ENCODE assay signal across 14 mouse cellular contexts in genomic region chr5:102726985-102727384, GRCm38 (mm10).
DNase-seq lines count a peak whose midpoint lies in the region; ATAC-seq and TF ChIP-seq lines count a peak whose summit lies in the region.
"Had no signal": no experiment of that assay in that cellular context is flagged by ENCODE, and none has a peak within 500 bp of the region (broad histone marks: within the 10 kb centered on the region; RNA-seq: fewer than 3 reads in every experiment).

No protein-coding gene starts in this region.

- no peaks in the 10 kb centered on the region for H3K27me3 ChIP-seq in heart, embryonic 15.5 days
- no peaks in the 10 kb centered on the region for H3K27me3 ChIP-seq in heart, embryonic 10.5 days (ENCODE audit: insufficient read depth, poor library complexity, severe bottlenecking)
- no peaks in the 10 kb centered on the region for H3K27me3 ChIP-seq in lung, embryonic 14.5 days (ENCODE audit: insufficient read depth, low read length)
- H3K27me3 ChIP-seq in Patski, result no peaks in the 10 kb centered on the region
- H3K27me3 ChIP-seq: CH12.LX; embryonic facial prominence, embryonic 13.5 days; forebrain, embryonic 13.5 days had no signal

- H3K27ac ChIP-seq in heart, embryonic 15.5 days, result no peak overlapping the region
- no peak overlapping the region for H3K27ac ChIP-seq in heart, embryonic 10.5 days
- H3K27ac ChIP-seq in lung, embryonic 14.5 days (ENCODE audit: low read depth), result no peak overlapping the region
- H3K27ac ChIP-seq: embryonic facial prominence, embryonic 13.5 days; forebrain, embryonic 13.5 days had no signal

- in situ Hi-C loops in Patski (cut with MboI; ENCODE audit: low pct_unique_long_range_greater_than_20kb), result no loop called here

- no peak for TF ChIP-seq CTCF in lung, embryonic 14.5 days (IDR thresholded peaks at IDR 0.05; ENCODE audit: low read depth)
- TF ChIP-seq CTCF in lung, adult 2 months (IDR thresholded peaks at IDR 0.05; ENCODE audit: insufficient read depth, low read length), result no peak
- TF ChIP-seq CTCF in Patski (IDR thresholded peaks at IDR 0.05), result no peak

- DNase-seq in heart, embryonic 10.5 days (ENCODE audit: low spot score), result no peak
- peak; percentile 54 for DNase-seq in lung, embryonic 14.5 days
- no peak for DNase-seq in lung, adult 2 months
- peak; percentile 43 for DNase-seq in Patski (ENCODE audit: low read depth, low spot score)
- DNase-seq in lung, postnatal 25 days (ENCODE audit: low spot score), result peak; percentile 43
- DNase-seq: adrenal gland, postnatal 36 days; cerebellum, adult 2 months; gastrocnemius, postnatal 25 days; right cerebral cortex, postnatal 25 days had no signal

- TF ChIP-seq POLR2A in lung, adult 2 months (IDR thresholded peaks at IDR 0.05; ENCODE audit: borderline replicate concordance, extremely low read depth, low read depth, low read length), result no peak

- no peak overlapping the region for H3K4me3 ChIP-seq in heart, embryonic 15.5 days
- no peak overlapping the region for H3K4me3 ChIP-seq in heart, embryonic 10.5 days
- no peak overlapping the region for H3K4me3 ChIP-seq in lung, embryonic 14.5 days (ENCODE audit: low read depth, low read length)
- no peak overlapping the region for H3K4me3 ChIP-seq in lung, adult 2 months (replicated peaks; ENCODE audit: extremely low read depth, low read depth, low read length)
- H3K4me3 ChIP-seq: embryonic facial prominence, embryonic 13.5 days; forebrain, embryonic 13.5 days had no signal

- no peak overlapping the region for H3K9ac ChIP-seq in heart, embryonic 15.5 days
- no peak overlapping the region for H3K9ac ChIP-seq in lung, embryonic 14.5 days
- H3K9ac ChIP-seq: embryonic facial prominence, embryonic 13.5 days; forebrain, embryonic 13.5 days had no signal

- POLR2A ChIA-PET in Patski (lab: Charles Lee), result no interaction called here

- H3K4me2 ChIP-seq in heart, embryonic 15.5 days, result no peak overlapping the region
- peak overlapping the region; percentile 2; the same call in 1 of the 2 replicates for H3K4me2 ChIP-seq in lung, embryonic 14.5 days
- H3K4me2 ChIP-seq: embryonic facial prominence, embryonic 13.5 days; forebrain, embryonic 13.5 days had no signal

- 40% methylated on average over 4 of the region's 4 CpGs for WGBS in heart, embryonic 15.5 days
- 72% methylated on average over 4 of the region's 4 CpGs for WGBS in heart, embryonic 10.5 days
- 66% methylated on average over 4 of the region's 4 CpGs for WGBS in lung, embryonic 14.5 days
- WGBS in lung, adult 2 months, result 61% methylated on average over 4 of the region's 4 CpGs

- no peaks in the 10 kb centered on the region for H3K36me3 ChIP-seq in heart, embryonic 15.5 days
- no peaks in the 10 kb centered on the region for H3K36me3 ChIP-seq in heart, embryonic 10.5 days
- H3K36me3 ChIP-seq in lung, embryonic 14.5 days (ENCODE audit: insufficient read depth), result no peaks in the 10 kb centered on the region
- H3K36me3 ChIP-seq: embryonic facial prominence, embryonic 13.5 days had no signal

- peaks cover 4% of the 10 kb centered on the region; the same call in 1 of the 2 replicates for H3K4me1 ChIP-seq in heart, embryonic 15.5 days (replicated peaks)
- H3K4me1 ChIP-seq in heart, embryonic 10.5 days, result peaks cover 4% of the 10 kb centered on the region; the same call in 1 of the 2 replicates
- H3K4me1 ChIP-seq in lung, embryonic 14.5 days (ENCODE audit: insufficient read depth), result peaks cover 14% of the 10 kb centered on the region; the same call in 1 of the 2 replicates
- H3K4me1 ChIP-seq in lung, adult 2 months (ENCODE audit: control insufficient read depth, insufficient read depth, low read length), result peaks cover 2% of the 10 kb centered on the region; the same call in 1 of the 2 replicates

- CTCF ChIA-PET in Patski (lab: Charles Lee), result no interaction called here

- 0 out of 2 replicates have a peak, but pooled peaks have one; percentile 22 for ATAC-seq in heart, embryonic 15.5 days (replicated peaks; ENCODE audit: insufficient number of reproducible peaks, insufficient read depth, low FRiP score, low read depth)
- no peak for ATAC-seq in lung, embryonic 14.5 days (ENCODE audit: insufficient read depth)
- no peak for ATAC-seq in Patski
- ATAC-seq in megakaryocyte-erythroid progenitor cell, adult 5-6 weeks (replicated peaks; ENCODE audit: low FRiP score, low TSS enrichment, poor library complexity, severe bottlenecking), result no peak
- ATAC-seq: forebrain, embryonic 13.5 days had no signal

- no peaks in the 10 kb centered on the region for H3K9me3 ChIP-seq in heart, embryonic 15.5 days (replicated peaks)
- H3K9me3 ChIP-seq in heart, embryonic 10.5 days, result no peaks in the 10 kb centered on the region
- no peaks in the 10 kb centered on the region for H3K9me3 ChIP-seq in lung, embryonic 14.5 days (ENCODE audit: low read depth, low read length)
- H3K9me3 ChIP-seq: embryonic facial prominence, embryonic 13.5 days; forebrain, embryonic 13.5 days had no signal

Comparison
In these comparisons a context has a peak if more than half of its experiments do, and no peak if none do; other contexts are left out.
1. DNase-seq: peak in lung, embryonic 14.5 days (single experiment), Patski (single experiment) and lung, postnatal 25 days (single experiment); none in heart, embryonic 10.5 days (single experiment) and lung, adult 2 months (single experiment).